Mouse (Mus musculus) left cerebral cortex, postnatal 4 days (tissue): ENCODE measurements around the gene Matn3. TPM values are rescaled to one million over a fixed set of nuclear protein-coding genes. Genes with fewer than 3 reads are reported as not detected.

Experiments
- DNase-seq: peaks from one replicate; pipeline ENCODE4 v3.0.0-alpha.2; 2022
- intact Hi-C: fragments of 180-260 bp; cut with DNase I; formaldehyde crosslinking; loops from one replicate; pipeline ENCODE4 v1.15.1; 2025
- total RNA-seq, 2 experiments: library from RNA; stranded (reverse); gene quantifications; 2 replicates each; pipeline ENCODE4 v1.2.3; 2021

Gene Matn3
- under 1 TPM; 0.14 to 0.20 TPM for total RNA-seq

- intact Hi-C loops = no loop called here
- peak; percentile 50 for DNase-seq
These were observed at the start of gene Matn3 for GRCm38 (mm10) chr12:8947714-8948464. TSS of gene Matn3 (plus strand) at chr12:8947929.

- no peak for DNase-seq
- intact Hi-C loops = no loop called here
These were observed 48.6 kb upstream of the Matn3 start for GRCm38 (mm10) chr12:8898879-8899785.

GRCm38 (mm10) chr12:8900107-8900698, 47.5 kb upstream of the Matn3 start:
- intact Hi-C loops = no loop called here
- no peak for DNase-seq

- no peak for DNase-seq
- intact Hi-C loops = no loop called here
These were observed 46.6 kb upstream of the Matn3 start for GRCm38 (mm10) chr12:8900919-8901663.

- no peak for DNase-seq
- intact Hi-C loops = no loop called here
These were observed 45.8 kb upstream of the Matn3 start for GRCm38 (mm10) chr12:8901934-8902333.

GRCm38 (mm10) chr12:8902479-8902878, 45.2 kb upstream of the Matn3 start:
- intact Hi-C loops = no loop called here
- no peak for DNase-seq

GRCm38 (mm10) chr12:8912860-8913685, 34.7 kb upstream of the Matn3 start:
- DNase-seq = peak; percentile 56
- intact Hi-C loops = no loop called here

GRCm38 (mm10) chr12:8913701-8914340, 33.9 kb upstream of the Matn3 start:
- intact Hi-C loops = no loop called here
- peak; percentile 34 for DNase-seq

GRCm38 (mm10) chr12:8916378-8916777, 31.4 kb upstream of the Matn3 start:
- DNase-seq = peak; percentile 79
- intact Hi-C loops = no loop called here

- no peak for DNase-seq
- intact Hi-C loops = no loop called here
These were observed 28.5 kb upstream of the Matn3 start for GRCm38 (mm10) chr12:8919231-8919630.

- DNase-seq = no peak
- intact Hi-C loops = no loop called here
These were observed 26.7 kb upstream of the Matn3 start for GRCm38 (mm10) chr12:8920996-8921393.

- peak; percentile 98 for DNase-seq
- intact Hi-C loops = loop anchor here (2.0 kb wide), 1 partner anchor 151 kb away; the partner anchor contains the start of gene Sdc1
These were observed 26.0 kb upstream of the Matn3 start, which contains the start of gene Laptm4a for GRCm38 (mm10) chr12:8921394-8922368. TSS of gene Laptm4a (plus strand) at chr12:8921664.

GRCm38 (mm10) chr12:8922369-8923124, 25.2 kb upstream of the Matn3 start:
- intact Hi-C loops = loop anchor here (2.0 kb wide), 1 partner anchor 152 kb away; the partner anchor contains the start of gene Sdc1
- no peak for DNase-seq

- intact Hi-C loops = loop anchor here (2.0 kb wide), 1 partner anchor 152 kb away; the partner anchor contains the start of gene Sdc1
- DNase-seq = peak; percentile 43
These were observed 24.7 kb upstream of the Matn3 start for GRCm38 (mm10) chr12:8923125-8923410.

GRCm38 (mm10) chr12:8923603-8924002, 24.1 kb upstream of the Matn3 start:
- no peak for DNase-seq
- intact Hi-C loops = loop anchor here (2.0 kb wide), 1 partner anchor 153 kb away; the partner anchor contains the start of gene Sdc1

GRCm38 (mm10) chr12:8927652-8928051, 20.1 kb upstream of the Matn3 start:
- intact Hi-C loops = no loop called here
- no peak for DNase-seq

- intact Hi-C loops = no loop called here
These were observed 19.0 kb upstream of the Matn3 start for GRCm38 (mm10) chr12:8928766-8929165.

More at GRCm38 (mm10) chr12:8928766-8929165, 19.0 kb upstream of the Matn3 start:
- no peak for DNase-seq
